Mouse (Mus musculus) mouse embryonic stem cell (cell line): ENCODE data around the gene Nckap5.

Experiments
- in situ Hi-C, 2 experiments: fragments of 300-500 bp; cut with MboI; formaldehyde crosslinking; loops; 1 replicate in 1 of 2; 3 replicates in 1 of 2; pipeline ENCODE4 v1.14.3; 2019 to 2020; ENCODE audit warnings: low sequenced_read_pairs in 2 of 2, low pct_unique_long_range_greater_than_20kb in 1 of 2, mixed read lengths in 1 of 2; ENCODE audit not compliant: unreplicated experiment in 1 of 2

The Nckap5 gene

GRCm38 (mm10) chr1:126830031-126830927, at the start of gene Nckap5:
Gene Nckap5 (minus strand): TSS chr1:126830799.
- in situ Hi-C loops: no loop called here

GRCm38 (mm10) chr1:126877495-126877894, 46.9 kb upstream of the Nckap5 start:
- in situ Hi-C loops: no loop called here

GRCm38 (mm10) chr1:126868372-126868771, 37.8 kb upstream of the Nckap5 start:
- in situ Hi-C loops: no loop called here

GRCm38 (mm10) chr1:126867912-126868311, 37.3 kb upstream of the Nckap5 start:
- in situ Hi-C loops: no loop called here

GRCm38 (mm10) chr1:126865591-126866086, 35.0 kb upstream of the Nckap5 start:
- in situ Hi-C loops: no loop called here

GRCm38 (mm10) chr1:126861816-126862215, 31.2 kb upstream of the Nckap5 start:
- in situ Hi-C loops: no loop called here

GRCm38 (mm10) chr1:126860537-126860936, 29.9 kb upstream of the Nckap5 start:
- in situ Hi-C loops: no loop called here

- in situ Hi-C loops: no loop called here
Observed at GRCm38 (mm10) chr1:126849481-126849880, 18.9 kb upstream of the Nckap5 start.

GRCm38 (mm10) chr1:126846317-126846716, 15.7 kb upstream of the Nckap5 start:
- in situ Hi-C loops: no loop called here

- in situ Hi-C loops: no loop called here
Observed at GRCm38 (mm10) chr1:126832885-126833284, 2.3 kb upstream of the Nckap5 start.

GRCm38 (mm10) chr1:126829031-126829430, 1.6 kb downstream of the Nckap5 start:
- in situ Hi-C loops: no loop called here

- in situ Hi-C loops: no loop called here
Observed at GRCm38 (mm10) chr1:126824841-126825240, 5.8 kb downstream of the Nckap5 start.

- in situ Hi-C loops: no loop called here
Observed at GRCm38 (mm10) chr1:126822246-126822645, 8.4 kb downstream of the Nckap5 start.

GRCm38 (mm10) chr1:126817381-126818034, 13.1 kb downstream of the Nckap5 start:
- in situ Hi-C loops: no loop called here

GRCm38 (mm10) chr1:126806994-126807611, 23.5 kb downstream of the Nckap5 start:
- in situ Hi-C loops: no loop called here

GRCm38 (mm10) chr1:126806548-126806947, 24.1 kb downstream of the Nckap5 start:
- in situ Hi-C loops: no loop called here

GRCm38 (mm10) chr1:126802405-126802804, 28.2 kb downstream of the Nckap5 start:
- in situ Hi-C loops: no loop called here

- in situ Hi-C loops: no loop called here
Observed at GRCm38 (mm10) chr1:126801706-126802105, 28.9 kb downstream of the Nckap5 start.

- in situ Hi-C loops: no loop called here
Observed at GRCm38 (mm10) chr1:126799379-126799798, 31.2 kb downstream of the Nckap5 start.
